Mouse (Mus musculus): ENCODE measurements at regions not wholly inside any gene's neighbourhood (a gene's known extent, or its start where the extent isn't known, plus 50 kb on each side); places are given as distances from the start of the nearest gene placed in this dataset.
A peak's percentile ranks its signal among the peaks of the same experiment; 100 is the strongest.

DNA sequence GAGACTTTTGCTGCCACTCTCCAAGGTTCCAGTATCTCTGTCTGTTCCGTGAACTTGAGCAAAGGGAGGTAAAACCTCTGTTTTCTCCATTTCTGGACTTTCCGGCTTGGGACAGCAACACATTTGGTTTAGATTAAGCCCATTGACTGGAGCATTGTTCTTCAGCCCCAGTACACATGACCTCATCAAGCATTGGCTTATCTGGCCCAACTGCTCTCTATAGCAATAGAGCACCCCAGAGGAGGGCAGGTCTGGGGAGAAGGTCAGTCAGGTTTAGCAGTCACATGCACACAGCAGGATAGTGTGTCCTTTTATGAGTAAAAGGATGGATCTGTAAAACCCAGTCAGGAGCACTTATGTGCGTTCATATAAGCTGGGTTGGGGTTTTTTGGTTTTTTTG, 268.1 kb upstream of the Mpped2 start:
- no peak overlapping the region for H3K27ac ChIP-seq
- 47% methylated on average over 3 of the region's 3 CpGs for WGBS
- no peak for ATAC-seq (ENCODE audit: low FRiP score)
- H3K36me3 ChIP-seq = no peaks in the 10 kb centered on the region
- H3K4me2 ChIP-seq (replicated peaks) = no peak overlapping the region
- H3K9ac ChIP-seq = no peak overlapping the region
- no peak overlapping the region for H3K4me3 ChIP-seq
- no peaks in the 10 kb centered on the region for H3K9me3 ChIP-seq (replicated peaks)
- peaks cover 3% of the 10 kb centered on the region; the same call in 1 of the 2 replicates for H3K4me1 ChIP-seq
- no peaks in the 10 kb centered on the region for H3K27me3 ChIP-seq

GRCm38 (mm10) chr2:106425451-106425881, 267.6 kb upstream of the Mpped2 start:
- Histone ChIP-seq H3K4me2 (replicated peaks) (no peak overlapping the region), H3K27ac (no peak overlapping the region), H3K4me1 (peaks cover 3% of the 10 kb centered on the region; the same call in 1 of the 2 replicates), H3K36me3 (no peaks in the 10 kb centered on the region), H3K9ac (no peak overlapping the region), H3K9me3 (replicated peaks) (no peaks in the 10 kb centered on the region), H3K27me3 (no peaks in the 10 kb centered on the region), H3K4me3 (no peak overlapping the region)
- ATAC-seq (ENCODE audit: low FRiP score) = no peak
- 36% methylated on average over 4 of the region's 4 CpGs for WGBS

- H3K27me3 ChIP-seq = no peaks in the 10 kb centered on the region
- no peaks in the 10 kb centered on the region for H3K36me3 ChIP-seq
These were observed 267.1 kb upstream of the Mpped2 start for GRCm38 (mm10) chr2:106426010-106426409.

DNA sequence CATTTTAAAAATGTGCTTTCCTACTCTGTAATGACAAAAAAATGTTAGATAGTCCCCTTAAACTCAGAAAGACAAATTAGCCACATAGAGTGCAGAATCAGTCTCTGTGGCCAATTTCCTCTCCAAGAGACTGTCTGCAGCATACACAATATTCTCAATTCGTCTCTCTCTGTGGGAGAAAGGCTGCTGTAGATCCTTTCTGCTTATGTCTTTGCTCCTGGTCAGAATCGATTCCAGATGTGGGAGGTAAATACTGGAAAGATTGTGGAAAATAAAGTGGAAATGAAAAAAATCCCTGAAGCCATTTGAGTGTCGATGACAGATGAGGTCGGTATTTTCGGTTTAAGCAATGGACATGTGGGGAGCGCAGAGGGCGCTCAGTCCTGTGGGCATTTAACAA, 265.8 kb upstream of the Mpped2 start:
- no peak overlapping the region for H3K27ac ChIP-seq
- H3K9me3 ChIP-seq (replicated peaks) = no peaks in the 10 kb centered on the region
- no peaks in the 10 kb centered on the region for H3K36me3 ChIP-seq
- no peak overlapping the region for H3K4me2 ChIP-seq (replicated peaks)
- H3K4me1 ChIP-seq = peaks cover 10% of the 10 kb centered on the region
- H3K4me3 ChIP-seq = no peak overlapping the region
- whole genome bisulfite sequencing = 73% methylated on average over 7 of the region's 7 CpGs
- H3K9ac ChIP-seq = no peak overlapping the region
- peaks cover 3% of the 10 kb centered on the region; the same call in 1 of the 2 replicates for H3K27me3 ChIP-seq
- no peak for ATAC-seq (ENCODE audit: low FRiP score)

More at GRCm38 (mm10) chr2:106426010-106426409, 267.1 kb upstream of the Mpped2 start:
- H3K4me2 ChIP-seq (replicated peaks) = no peak overlapping the region
- no peak overlapping the region for H3K27ac ChIP-seq
- no peak overlapping the region for H3K4me3 ChIP-seq
- peaks cover 3% of the 10 kb centered on the region; the same call in 1 of the 2 replicates for H3K4me1 ChIP-seq
- H3K9me3 ChIP-seq (replicated peaks) = no peaks in the 10 kb centered on the region
- no peak overlapping the region for H3K9ac ChIP-seq
- no peak for ATAC-seq (ENCODE audit: low FRiP score)
- WGBS = 89% methylated on average over 1 of the region's 1 CpGs

GRCm38 (mm10) chr2:106428909-106429308, 264.2 kb upstream of the Mpped2 start:
- no peak overlapping the region for H3K27ac ChIP-seq
- H3K9ac ChIP-seq = no peak overlapping the region
- peaks cover 13% of the 10 kb centered on the region for H3K27me3 ChIP-seq
- 62% methylated on average over 11 of the region's 11 CpGs for WGBS
- H3K4me1 ChIP-seq = peaks cover 10% of the 10 kb centered on the region
- ATAC-seq (ENCODE audit: low FRiP score) = no peak
- H3K4me2 ChIP-seq (replicated peaks) = no peak overlapping the region
- no peaks in the 10 kb centered on the region for H3K9me3 ChIP-seq (replicated peaks)
- H3K4me3 ChIP-seq = no peak overlapping the region
- no peaks in the 10 kb centered on the region for H3K36me3 ChIP-seq

- 35% methylated on average over 8 of the region's 8 CpGs for WGBS
- no peaks in the 10 kb centered on the region for H3K9me3 ChIP-seq (replicated peaks)
- no peak overlapping the region for H3K9ac ChIP-seq
- no peak overlapping the region for H3K4me3 ChIP-seq
- H3K27me3 ChIP-seq = peaks cover 27% of the 10 kb centered on the region
- H3K4me2 ChIP-seq (replicated peaks) = peak overlapping the region; percentile 46
- peak; percentile 52; the same call in 1 of the 2 replicates for ATAC-seq (ENCODE audit: low FRiP score)
- no peak overlapping the region for H3K27ac ChIP-seq
- H3K36me3 ChIP-seq = no peaks in the 10 kb centered on the region
- H3K4me1 ChIP-seq = peaks cover 8% of the 10 kb centered on the region
These were observed 261.9 kb upstream of the Mpped2 start for GRCm38 (mm10) chr2:106431141-106431540.

DNA sequence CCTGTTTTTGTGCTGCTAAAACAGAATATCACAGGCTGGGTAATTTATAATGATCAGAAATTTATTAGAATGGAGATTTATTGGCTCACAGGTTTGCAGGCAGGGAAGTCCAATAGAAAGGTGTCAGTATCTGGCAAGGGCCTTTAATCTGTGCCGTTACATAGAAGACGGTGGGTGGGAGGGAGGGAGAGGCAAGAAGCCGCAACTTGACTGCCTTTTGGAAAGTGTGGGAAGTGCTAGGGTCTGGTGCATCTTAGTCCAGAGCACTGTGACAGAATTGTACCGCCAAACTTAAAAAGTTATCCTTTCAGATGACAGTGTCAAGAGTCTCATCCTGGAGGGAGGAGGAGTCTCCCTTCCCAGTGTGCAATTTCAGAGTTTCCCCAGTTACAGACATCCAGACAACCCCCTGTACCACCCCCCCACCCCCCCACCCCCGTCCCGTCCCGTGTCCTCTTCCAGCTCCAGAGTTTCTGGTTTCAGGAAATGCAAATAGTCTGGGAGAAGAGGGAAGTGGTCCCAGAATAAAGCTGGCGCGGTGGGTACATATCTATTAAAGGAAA, 261.4 kb upstream of the Mpped2 start:
- Histone ChIP-seq H3K27me3 (peaks cover 27% of the 10 kb centered on the region), H3K9me3 (replicated peaks) (no peaks in the 10 kb centered on the region), H3K4me3 (no peak overlapping the region), H3K9ac (no peak overlapping the region), H3K27ac (no peak overlapping the region), H3K36me3 (no peaks in the 10 kb centered on the region), H3K4me2 (replicated peaks) (peak overlapping the region; percentile 46), H3K4me1 (peaks cover 8% of the 10 kb centered on the region)
- 19% methylated on average over 9 of the region's 9 CpGs for WGBS
- peak; percentile 23; the same call in 1 of the 2 replicates for ATAC-seq (ENCODE audit: low FRiP score)

- Histone ChIP-seq H3K4me3 (no peak overlapping the region), H3K36me3 (no peaks in the 10 kb centered on the region), H3K9ac (no peak overlapping the region), H3K9me3 (replicated peaks) (no peaks in the 10 kb centered on the region), H3K27ac (no peak overlapping the region), H3K4me2 (replicated peaks) (no peak overlapping the region), H3K4me1 (peaks cover 8% of the 10 kb centered on the region), H3K27me3 (peaks cover 32% of the 10 kb centered on the region)
- no peak for ATAC-seq (ENCODE audit: low FRiP score)
- WGBS = 19% methylated on average over 2 of the region's 2 CpGs
These were observed 256.9 kb upstream of the Mpped2 start for GRCm38 (mm10) chr2:106436136-106436535.

DNA sequence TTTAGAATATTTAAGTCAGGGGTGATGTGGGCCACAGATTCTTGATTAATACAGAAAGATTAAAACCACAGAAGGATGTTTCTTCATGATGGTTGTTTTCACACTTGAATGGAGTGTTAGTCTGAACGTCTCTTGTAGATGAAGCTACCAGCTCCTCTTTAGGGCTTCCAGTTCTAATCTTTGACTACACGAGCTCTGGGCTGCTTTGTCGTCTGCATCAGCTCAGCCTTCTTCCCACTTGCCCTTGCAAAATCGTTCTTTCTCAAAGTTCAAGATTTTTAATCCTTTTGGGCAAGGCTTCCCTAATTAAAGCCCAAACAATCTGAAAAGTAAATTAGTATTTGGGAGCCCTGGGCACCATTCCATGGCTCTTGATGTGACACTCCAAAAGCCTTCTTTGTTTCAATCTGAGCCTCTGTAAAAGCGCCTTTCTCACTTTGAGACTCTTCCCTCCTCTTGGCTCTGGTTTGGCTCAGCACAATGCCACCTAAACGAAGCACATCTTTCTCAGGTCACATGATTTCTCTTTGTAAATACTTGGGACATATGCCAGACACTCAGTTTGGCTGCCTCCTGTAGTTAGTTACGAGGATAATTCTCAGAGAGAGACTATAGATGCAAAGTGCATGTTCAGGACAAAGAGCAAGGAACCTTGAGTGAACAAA, 238.6 kb upstream of the Mpped2 start:
- Histone ChIP-seq H3K27me3 (no peaks in the 10 kb centered on the region), H3K4me3 (no peak overlapping the region), H3K27ac (no peak overlapping the region), H3K9ac (no peak overlapping the region), H3K9me3 (replicated peaks) (no peaks in the 10 kb centered on the region), H3K36me3 (no peaks in the 10 kb centered on the region), H3K4me2 (replicated peaks) (no peak overlapping the region), H3K4me1 (no peaks in the 10 kb centered on the region)
- 73% methylated on average over 7 of the region's 7 CpGs for WGBS
- ATAC-seq (ENCODE audit: low FRiP score) = no peak

DNA sequence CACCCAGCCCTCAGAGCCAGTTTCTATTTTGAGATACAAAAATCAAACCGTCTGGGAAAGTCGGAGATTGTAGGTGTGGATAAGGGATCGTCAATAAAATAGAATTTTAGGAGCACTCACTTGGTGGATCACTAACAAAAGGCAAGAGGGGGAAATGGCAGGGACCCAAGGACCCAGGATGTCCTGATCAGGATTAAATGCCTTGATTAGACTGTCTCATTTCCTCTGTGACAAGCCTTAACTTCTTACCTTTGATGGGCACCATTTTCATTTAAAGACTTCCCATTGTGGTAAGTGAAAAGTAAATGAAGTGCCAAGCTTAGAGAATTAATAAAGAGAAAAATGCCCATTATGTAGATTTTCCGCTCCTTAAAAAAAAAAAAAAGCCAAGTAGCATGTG, 238.0 kb upstream of the Mpped2 start:
- no peak for ATAC-seq (ENCODE audit: low FRiP score)
- Histone ChIP-seq H3K27me3 (no peaks in the 10 kb centered on the region), H3K4me1 (no peaks in the 10 kb centered on the region), H3K9ac (no peak overlapping the region), H3K27ac (no peak overlapping the region), H3K9me3 (replicated peaks) (no peaks in the 10 kb centered on the region), H3K4me3 (no peak overlapping the region), H3K4me2 (replicated peaks) (no peak overlapping the region), H3K36me3 (no peaks in the 10 kb centered on the region)
- 88% methylated on average over 4 of the region's 4 CpGs for WGBS

GRCm38 (mm10) chr2:106455972-106456371, 237.1 kb upstream of the Mpped2 start:
- Histone ChIP-seq H3K4me2 (replicated peaks) (no peak overlapping the region), H3K27me3 (no peaks in the 10 kb centered on the region), H3K4me1 (no peaks in the 10 kb centered on the region), H3K4me3 (no peak overlapping the region), H3K36me3 (no peaks in the 10 kb centered on the region), H3K9me3 (replicated peaks) (no peaks in the 10 kb centered on the region), H3K27ac (no peak overlapping the region), H3K9ac (no peak overlapping the region)
- ATAC-seq (ENCODE audit: low FRiP score) = no peak
- 87% methylated on average over 3 of the region's 3 CpGs for WGBS

- 45% methylated on average over 5 of the region's 5 CpGs for WGBS
- H3K4me3 ChIP-seq = no peak overlapping the region
- H3K9ac ChIP-seq = no peak overlapping the region
- no peaks in the 10 kb centered on the region for H3K36me3 ChIP-seq
- H3K27ac ChIP-seq = no peak overlapping the region
- no peaks in the 10 kb centered on the region for H3K4me1 ChIP-seq
- no peaks in the 10 kb centered on the region for H3K9me3 ChIP-seq (replicated peaks)
- H3K27me3 ChIP-seq = no peaks in the 10 kb centered on the region
- H3K4me2 ChIP-seq (replicated peaks) = no peak overlapping the region
- no peak for ATAC-seq (ENCODE audit: low FRiP score)
These were observed 235.1 kb upstream of the Mpped2 start for GRCm38 (mm10) chr2:106458003-106458402.

DNA sequence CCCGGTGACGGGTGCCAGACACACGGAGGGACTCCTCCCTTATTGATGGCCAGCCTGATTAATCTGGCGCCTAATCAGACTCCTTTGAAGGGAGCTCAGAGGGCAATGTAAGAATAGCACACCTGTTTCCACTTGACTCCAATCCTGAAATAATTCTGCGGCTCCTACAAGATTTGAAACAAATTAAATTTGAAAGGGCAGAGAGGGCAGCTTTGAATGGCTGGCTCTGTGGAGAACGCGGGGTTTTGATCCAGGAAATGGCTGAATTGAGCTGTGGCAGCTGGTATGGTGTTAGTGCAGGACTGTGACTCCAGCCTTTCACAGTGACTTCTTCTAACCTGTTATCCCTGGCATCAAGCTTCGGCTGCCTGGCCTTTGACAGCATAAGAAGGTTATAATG, 232.0 kb upstream of the Mpped2 start:
- H3K4me3 ChIP-seq = no peak overlapping the region
- H3K4me2 ChIP-seq (replicated peaks) = no peak overlapping the region
- no peak for ATAC-seq (ENCODE audit: low FRiP score)
- H3K9me3 ChIP-seq (replicated peaks) = no peaks in the 10 kb centered on the region
- WGBS = 70% methylated on average over 8 of the region's 8 CpGs
- no peak overlapping the region for H3K27ac ChIP-seq
- H3K36me3 ChIP-seq = no peaks in the 10 kb centered on the region
- no peaks in the 10 kb centered on the region for H3K4me1 ChIP-seq
- H3K27me3 ChIP-seq = no peaks in the 10 kb centered on the region
- H3K9ac ChIP-seq = no peak overlapping the region

Data from hindbrain, embryonic 12.5 days (tissue).